Mouse (Mus musculus): ENCODE measurements around the gene Fam163b.

GRCm38 (mm10) chr2:27108144-27108543 lies 34.1 kb downstream of the Fam163b start:
- no peak for TF ChIP-seq CTCF (IDR thresholded peaks at IDR 0.05; ENCODE audit: extremely low read depth, insufficient read depth, low read length)
- no peak for TF ChIP-seq POLR2A (IDR thresholded peaks at IDR 0.05; ENCODE audit: extremely low read depth, insufficient read depth, low read length)
